Mouse (Mus musculus) liver, embryonic 15.5 days (tissue): Measurements from ENCODE around the gene Vmn1r128. TPM values are rescaled to one million over a fixed set of nuclear protein-coding genes. Genes with fewer than 3 reads are reported as not detected.
"Not testable (repeated sequence)": the region's sequence is repeated elsewhere in the genome, so short reads cannot be mapped to it uniquely, and the experiment has no call there.

ENCODE experiments used
- ATAC-seq: fragments of 200-750 bp; cut with Nextera tagmentation; 2 replicates; pipeline ENCODE4 v1.8.0; 2017; ENCODE audit warnings: moderate number of reproducible peaks, mild to moderate bottlenecking, moderate library complexity; ENCODE audit not compliant: insufficient read depth
- H3K27ac ChIP-seq: fragments of 300-500 bp; sonication (generic); replicated peaks from 2 replicates; pipeline ENCODE4 v1.5.1; 2015; ENCODE audit warnings: mild to moderate bottlenecking, inconsistent platforms
- H3K27me3 ChIP-seq: fragments of 300-500 bp; sonication (generic); 2 replicates; pipeline ENCODE4 v1.6.1; 2015; ENCODE audit warnings: mild to moderate bottlenecking, inconsistent platforms
- H3K36me3 ChIP-seq: fragments of 300-500 bp; sonication (generic); replicated peaks from 2 replicates; pipeline ENCODE4 v1.6.1; 2015; ENCODE audit warnings: moderate library complexity, mild to moderate bottlenecking, inconsistent platforms
- H3K4me1 ChIP-seq: fragments of 300-500 bp; sonication (generic); replicated peaks from 2 replicates; pipeline ENCODE4 v1.6.1; 2015; ENCODE audit warnings: inconsistent platforms
- H3K4me2 ChIP-seq: fragments of 300-500 bp; sonication (generic); 2 replicates; pipeline ENCODE4 v1.6.1; 2015; ENCODE audit warnings: moderate library complexity, mild to moderate bottlenecking, inconsistent platforms
- H3K4me3 ChIP-seq: fragments of 300-500 bp; sonication (generic); replicated peaks from 2 replicates; pipeline ENCODE4 v1.5.1; 2015; ENCODE audit warnings: mild to moderate bottlenecking, inconsistent platforms
- H3K9ac ChIP-seq: fragments of 300-500 bp; sonication (generic); 2 replicates; pipeline ENCODE4 v1.6.1; 2015; ENCODE audit warnings: moderate library complexity, mild to moderate bottlenecking, inconsistent platforms
- H3K9me3 ChIP-seq: fragments of 300-500 bp; sonication (generic); replicated peaks from 2 replicates; pipeline ENCODE4 v1.6.1; 2016; ENCODE audit warnings: inconsistent platforms
- WGBS: fragments of 180-500 bp; shearing (Covaris S2); methylation state at CpG from one replicate; pipeline ENCODE4 v1.1.7; 2015; ENCODE audit warnings: mixed read lengths; ENCODE audit not compliant: insufficient replicate concordance; 5-methylcytosine and 5-hydroxymethylcytosine counted together
- polyA plus RNA-seq: library from polyadenylated mRNA; unstranded; fragments of >200 nt; fragmentation: Nextera tagmentation; extraction: Ambion mirVana; gene quantifications from 2 replicates; pipeline ENCODE4 v1.2.1, GENCODE M21; 2015

The Vmn1r128 gene
- polyA plus RNA-seq: not detected in 2 replicates

- not testable (repeated sequence) for H3K4me3 ChIP-seq, H3K9ac ChIP-seq, H3K36me3 ChIP-seq, H3K4me1 ChIP-seq, H3K4me2 ChIP-seq, H3K27me3 ChIP-seq, H3K9me3 ChIP-seq, ATAC-seq, H3K27ac ChIP-seq
- 38% methylated on average over 1 of the region's 1 CpGs for WGBS
Measured at GRCm38 (mm10) chr7:21349073-21349472, at the start of gene Vmn1r128. Gene Vmn1r128 (plus strand): TSS chr7:21349373.

GRCm38 (mm10) chr7:21301367-21301766 is 47.8 kb upstream of the Vmn1r128 start, which contains the start of gene Vmn1r126:
Gene Vmn1r126 (minus strand): TSS chr7:21301467.
- not testable (repeated sequence) for H3K36me3 ChIP-seq, H3K4me2 ChIP-seq, H3K4me3 ChIP-seq, ATAC-seq, H3K27me3 ChIP-seq, H3K27ac ChIP-seq, H3K9ac ChIP-seq, H3K4me1 ChIP-seq, H3K9me3 ChIP-seq
- WGBS: no CpG with 5 or more reads among the region's 5 CpGs

GRCm38 (mm10) chr7:21319761-21320160 is 29.4 kb upstream of the Vmn1r128 start, which contains the start of gene Vmn1r127:
Gene Vmn1r127 (minus strand): TSS chr7:21319861.
- not testable (repeated sequence) for H3K9ac ChIP-seq, H3K9me3 ChIP-seq, H3K27ac ChIP-seq, ATAC-seq, H3K4me1 ChIP-seq, H3K27me3 ChIP-seq, H3K4me3 ChIP-seq, H3K36me3 ChIP-seq, H3K4me2 ChIP-seq
- WGBS: no CpG with 5 or more reads among the region's 3 CpGs

- not testable (repeated sequence) for H3K9ac ChIP-seq, H3K36me3 ChIP-seq, H3K4me3 ChIP-seq, ATAC-seq, H3K27me3 ChIP-seq, H3K27ac ChIP-seq, H3K9me3 ChIP-seq, H3K4me1 ChIP-seq, H3K4me2 ChIP-seq
- no CpG with 5 or more reads among the region's 1 CpGs for WGBS
Measured at GRCm38 (mm10) chr7:21361191-21361590, 12.0 kb downstream of the Vmn1r128 start, which contains the start of gene Vmn1r129. Gene Vmn1r129 (minus strand): TSS chr7:21361291.

Other genes with a start within 250 kb of the Vmn1r128 start
- not detected in 2 replicates for gene Vmn1r122, start 215.2 kb upstream of the Vmn1r128 start, polyA plus RNA-seq
- not detected in 2 replicates for gene Vmn1r123, start 187.2 kb upstream of the Vmn1r128 start, polyA plus RNA-seq
- not detected in 2 replicates for gene Gm5157, start 158.9 kb upstream of the Vmn1r128 start, polyA plus RNA-seq
- not detected in 2 replicates for gene Vmn1r124, start 88.8 kb upstream of the Vmn1r128 start, polyA plus RNA-seq
- gene Vmn1r125, start 77.2 kb upstream of the Vmn1r128 start, polyA plus RNA-seq: not detected in 2 replicates
- not detected in 2 replicates for gene Vmn1r126, start 47.9 kb upstream of the Vmn1r128 start, polyA plus RNA-seq
- not detected in 2 replicates for gene Vmn1r127, start 29.5 kb upstream of the Vmn1r128 start, polyA plus RNA-seq
- gene Vmn1r129, start 11.9 kb downstream of the Vmn1r128 start, polyA plus RNA-seq: not detected in 2 replicates
- gene Gm6882, start 83.4 kb downstream of the Vmn1r128 start, polyA plus RNA-seq: not detected in 2 replicates
- not detected in 2 replicates for gene Vmn1r130, start 162.4 kb downstream of the Vmn1r128 start, polyA plus RNA-seq
- gene Vmn1r131, start 196.7 kb downstream of the Vmn1r128 start, polyA plus RNA-seq: not detected in 2 replicates